Mouse (Mus musculus): ENCODE results near the gene Zfp62. TPM values are rescaled to one million over a fixed set of nuclear protein-coding genes. Genes with fewer than 3 reads are reported as not detected.
A peak's percentile ranks its signal among the peaks of the same experiment; 100 is the strongest.

The Zfp62 gene
- total RNA-seq, 4 experiments from 2014 or later, result 64.1 to 83.4 (median 73.4) TPM

- DNase-seq (ENCODE audit: low spot score in 2 of 2), result peak in 1 of 2 experiments; percentile 55
These were observed 45.3 kb downstream of the Zfp62 start for GRCm38 (mm10) chr11:49248226-49248973.

GRCm38 (mm10) chr11:49248974-49249700, 46.0 kb downstream of the Zfp62 start:
- DNase-seq (ENCODE audit: low spot score in 2 of 2), result no peak

DNA sequence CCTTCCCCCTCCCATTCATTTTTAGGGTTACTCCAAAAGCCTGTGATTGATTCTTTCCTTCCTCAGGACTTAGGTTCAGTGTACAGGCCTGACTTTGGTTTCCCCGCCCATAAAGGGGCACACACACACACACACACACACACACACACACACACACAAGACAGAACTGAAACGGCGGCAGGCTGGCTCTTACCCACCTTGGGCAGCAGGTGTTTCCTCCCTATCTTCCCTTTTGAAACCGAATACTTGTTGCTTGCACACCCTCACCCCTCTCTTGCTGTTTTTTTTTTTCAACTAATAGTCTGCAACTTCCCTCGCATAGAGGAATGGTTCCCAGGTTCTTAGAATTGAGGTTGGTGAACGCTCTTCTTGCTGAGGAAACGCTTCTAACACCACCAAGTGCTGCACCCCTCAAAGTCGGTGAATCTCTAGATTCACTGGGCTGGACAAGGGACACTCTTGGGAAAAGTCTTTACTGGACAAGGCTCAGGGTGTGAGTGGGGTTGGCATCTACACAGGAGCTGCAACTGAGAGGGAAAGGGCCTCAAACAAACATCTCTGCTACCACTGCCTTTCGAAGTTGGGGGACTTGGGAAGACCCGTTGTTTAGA, 46.8 kb downstream of the Zfp62 start:
- no peak for DNase-seq (ENCODE audit: low spot score in 2 of 2)

- peak in 1 of 2 experiments; percentile 58 for DNase-seq (ENCODE audit: low spot score in 2 of 2)
These were observed 47.6 kb downstream of the Zfp62 start for GRCm38 (mm10) chr11:49250422-49251379.

GRCm38 (mm10) chr11:49251380-49251761, 48.3 kb downstream of the Zfp62 start:
- DNase-seq (ENCODE audit: low spot score in 2 of 2), result no peak

GRCm38 (mm10) chr11:49252048-49252447, 49.0 kb downstream of the Zfp62 start:
- DNase-seq (ENCODE audit: low spot score in 2 of 2), result no peak

GRCm38 (mm10) chr11:49253035-49253434, 49.9 kb downstream of the Zfp62 start:
- no peak for DNase-seq (ENCODE audit: low spot score in 2 of 2)

GRCm38 (mm10) chr11:49259296-49259695, 56.2 kb downstream of the Zfp62 start:
- no peak for DNase-seq (ENCODE audit: low spot score in 2 of 2)

DNA sequence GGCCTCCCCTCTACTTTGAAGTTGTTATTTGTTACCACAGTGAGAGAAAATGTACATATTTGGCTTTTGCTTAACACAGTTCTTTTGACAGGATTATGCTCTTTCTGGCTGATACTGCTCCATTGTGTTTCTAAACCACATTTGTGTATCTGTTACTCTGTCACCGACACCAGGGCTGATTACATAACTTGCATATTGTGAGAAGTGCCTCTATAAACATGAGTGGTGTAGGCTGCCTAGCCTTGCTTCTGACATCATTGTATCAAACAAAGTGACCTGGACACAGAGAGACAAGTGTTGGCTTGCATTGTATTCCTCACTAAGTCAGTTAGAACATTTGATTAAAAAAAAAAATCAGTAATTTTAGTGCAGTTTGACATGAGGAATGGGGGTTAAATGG, 56.7 kb downstream of the Zfp62 start:
- no peak for DNase-seq (ENCODE audit: low spot score in 2 of 2)

DNA sequence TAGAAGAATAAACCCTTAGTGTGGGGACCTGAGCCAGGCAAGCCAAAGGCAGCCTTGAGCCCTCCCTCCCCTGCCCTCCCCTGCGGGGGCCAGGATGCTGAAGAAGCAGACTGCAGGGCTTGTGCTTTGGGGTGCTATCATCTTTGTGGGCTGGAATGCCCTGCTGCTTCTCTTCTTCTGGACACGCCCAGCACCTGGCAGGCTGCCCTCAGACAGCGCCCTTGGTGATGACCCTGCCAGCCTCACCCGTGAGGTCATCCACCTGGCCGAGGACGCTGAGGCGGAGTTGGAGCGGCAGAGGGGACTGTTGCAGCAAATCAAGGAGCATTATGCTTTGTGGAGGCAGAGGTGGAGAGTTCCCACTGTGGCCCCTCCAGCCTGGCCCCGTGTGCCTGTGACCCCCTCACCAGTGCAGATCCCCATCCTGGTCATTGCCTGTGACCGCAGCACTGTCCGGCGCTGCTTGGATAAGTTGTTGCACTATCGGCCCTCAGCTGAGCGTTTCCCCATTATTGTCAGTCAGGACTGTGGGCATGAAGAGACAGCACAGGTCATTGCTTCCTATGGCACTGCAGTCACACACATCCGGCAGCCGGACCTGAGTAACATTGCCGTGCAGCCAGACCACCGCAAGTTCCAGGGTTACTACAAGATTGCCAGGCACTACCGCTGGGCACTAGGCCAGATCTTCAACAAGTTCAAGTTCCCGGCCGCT, 57.7 kb downstream of the Zfp62 start:
- no peak for DNase-seq (ENCODE audit: low spot score in 2 of 2)

GRCm38 (mm10) chr11:49261313-49261855, 58.3 kb downstream of the Zfp62 start:
- no peak for DNase-seq (ENCODE audit: low spot score in 2 of 2)

DNA sequence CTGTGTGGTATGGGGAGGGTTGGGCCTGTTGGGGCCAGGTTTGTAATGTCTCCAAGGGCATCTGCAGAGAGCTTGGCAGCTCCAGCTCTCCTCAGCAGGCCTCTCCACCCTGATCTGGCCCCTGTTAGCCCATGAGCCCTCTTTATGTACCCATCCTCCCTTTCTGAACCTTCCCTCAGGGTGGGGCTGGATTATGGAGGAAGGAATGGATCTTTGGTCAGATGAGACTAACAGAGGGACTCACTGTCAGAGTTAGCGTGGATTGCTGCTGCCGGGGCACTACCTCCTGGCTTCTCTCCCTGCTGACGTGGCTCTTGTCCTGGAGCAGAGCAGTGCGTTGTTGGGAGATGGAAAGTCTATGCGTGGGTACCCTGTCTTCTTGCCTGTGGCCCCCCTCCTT, 59.2 kb downstream of the Zfp62 start:
- no peak for DNase-seq (ENCODE audit: low spot score in 2 of 2)

GRCm38 (mm10) chr11:49263149-49263548, 60.1 kb downstream of the Zfp62 start:
- DNase-seq (ENCODE audit: low spot score in 2 of 2), result no peak

DNA sequence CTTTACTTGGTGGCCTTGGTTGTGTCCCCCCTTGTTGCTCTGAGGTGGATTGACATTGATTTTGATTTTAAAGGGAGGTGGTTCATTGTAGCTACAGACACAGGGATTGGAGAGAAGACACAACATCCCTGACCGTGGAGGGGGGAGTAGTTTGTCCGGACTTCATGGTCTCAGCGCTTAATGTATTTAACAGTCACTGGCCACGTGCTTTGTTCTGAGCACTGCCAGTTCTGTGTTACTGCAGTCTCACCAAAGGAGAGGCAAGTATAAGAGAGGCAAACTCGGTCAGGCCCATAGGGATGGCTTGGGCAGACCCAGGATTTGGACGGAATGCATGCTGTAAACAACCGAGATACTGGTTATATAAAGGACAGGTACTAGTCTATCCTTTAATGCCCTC, 61.0 kb downstream of the Zfp62 start:
- DNase-seq (ENCODE audit: low spot score in 2 of 2), result no peak

- no peak for DNase-seq (ENCODE audit: low spot score in 2 of 2)
These were observed 61.5 kb downstream of the Zfp62 start for GRCm38 (mm10) chr11:49264622-49265021.

DNA sequence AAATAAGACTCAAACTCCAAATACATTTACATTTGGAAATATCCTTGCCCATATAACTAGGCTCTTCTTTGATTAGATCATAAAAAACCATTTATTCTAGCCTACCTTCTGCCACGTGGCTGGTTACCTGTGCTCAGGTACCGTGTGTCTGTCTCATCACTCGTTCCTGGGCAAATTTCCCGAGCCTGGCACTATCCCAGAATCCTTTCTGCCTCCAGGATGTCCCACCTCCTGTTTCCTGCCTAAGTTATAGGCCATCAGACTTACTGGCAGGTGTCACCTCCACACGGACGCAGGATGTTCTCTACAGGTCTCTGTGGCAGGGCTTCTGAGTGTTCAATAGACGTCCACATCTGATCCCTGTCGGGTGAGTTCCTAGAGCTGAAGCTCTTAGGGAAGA, 62.0 kb downstream of the Zfp62 start:
- no peak for DNase-seq (ENCODE audit: low spot score in 2 of 2)

DNA sequence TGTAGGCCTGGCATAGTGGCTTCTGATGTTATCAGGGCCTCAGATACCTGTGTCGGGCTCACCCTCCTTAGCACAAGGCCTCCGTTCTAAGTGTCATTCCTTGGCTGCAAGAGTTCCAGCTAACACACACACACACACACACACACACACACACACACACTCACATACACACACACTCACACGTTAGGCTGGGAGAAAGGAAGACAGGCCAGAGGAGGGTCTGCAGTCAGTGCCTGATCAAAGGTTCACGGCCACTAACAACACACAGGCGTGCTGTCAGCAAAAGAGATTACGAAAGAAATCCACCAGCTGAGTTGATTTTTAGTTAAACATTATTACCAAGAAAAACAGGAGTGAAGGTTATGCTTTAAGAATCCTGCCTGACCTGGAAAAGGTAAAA, 63.6 kb downstream of the Zfp62 start:
- DNase-seq (ENCODE audit: low spot score in 2 of 2), result no peak

DNA sequence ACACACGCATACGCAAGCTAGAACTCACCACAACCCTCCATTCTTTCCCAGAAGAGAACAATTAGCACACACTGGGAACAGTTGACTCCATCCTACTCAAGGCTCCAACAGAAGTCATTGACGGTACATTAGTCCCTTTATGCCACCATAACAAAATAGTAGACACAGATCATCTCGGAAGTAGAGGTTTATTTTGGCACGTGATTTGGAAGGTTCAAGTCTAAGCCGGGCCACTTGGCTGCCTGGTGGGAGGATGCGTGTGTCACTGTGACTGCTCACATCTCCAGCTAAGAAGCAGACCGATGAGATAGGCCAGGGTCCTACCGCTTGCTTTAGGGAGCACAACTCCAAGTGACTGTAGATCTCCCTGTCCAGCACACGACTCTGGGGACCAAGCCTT, 64.2 kb downstream of the Zfp62 start:
- no peak for DNase-seq (ENCODE audit: low spot score in 2 of 2)

DNA sequence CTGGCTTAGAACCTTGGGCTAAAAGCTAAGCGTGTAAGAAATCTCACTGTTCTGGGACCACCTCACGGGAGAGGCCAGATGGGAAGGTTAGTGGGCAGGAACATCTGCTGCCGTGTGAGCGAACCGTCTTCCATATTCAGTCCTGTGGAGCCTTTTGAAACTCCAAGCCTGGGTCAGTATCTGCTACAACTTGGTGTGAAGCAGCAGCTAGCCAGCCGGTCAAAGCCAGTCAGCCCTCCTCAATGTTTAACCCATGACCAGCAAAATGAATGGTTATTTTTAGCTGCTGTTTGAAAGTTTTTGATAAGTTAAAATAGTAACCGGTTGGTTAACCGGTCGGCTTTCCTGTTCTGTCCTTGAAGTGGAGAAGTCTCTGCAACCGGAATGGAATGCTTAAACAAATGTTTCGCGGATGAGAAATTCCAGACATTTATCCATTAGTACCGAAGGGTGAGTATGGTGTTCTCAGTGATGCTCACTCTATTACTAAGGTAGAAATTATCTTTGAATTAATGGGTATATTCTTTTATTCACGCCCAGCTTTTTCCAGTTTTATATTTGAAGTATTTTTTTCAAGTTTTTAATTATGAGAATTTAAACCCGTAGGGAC, 65.0 kb downstream of the Zfp62 start:
- DNase-seq (ENCODE audit: low spot score in 2 of 2), result no peak
